Mouse (Mus musculus) C2C12 (cell line): ENCODE data around the gene Gadd45b.

Experiments used
- CTCF ChIP-seq: IDR thresholded peaks from one replicate; pipeline ENCODE4 v1.5.1; 2011; ENCODE audit not compliant: control insufficient read depth, insufficient read depth, insufficient read length
- MAX ChIP-seq: IDR thresholded peaks from one replicate; pipeline ENCODE4 v1.6.1; 2011; ENCODE audit warnings: mild to moderate bottlenecking, control low read depth
- MYOD1 ChIP-seq: IDR thresholded peaks from one replicate; pipeline ENCODE4 v1.6.1; 2011; ENCODE audit warnings: low read depth; ENCODE audit not compliant: control insufficient read depth, insufficient read length
- MYOG ChIP-seq: IDR thresholded peaks from one replicate; pipeline ENCODE4 v1.6.1; 2011; ENCODE audit not compliant: control insufficient read depth, insufficient read length; ENCODE audit errors: extremely low read depth

DNA sequence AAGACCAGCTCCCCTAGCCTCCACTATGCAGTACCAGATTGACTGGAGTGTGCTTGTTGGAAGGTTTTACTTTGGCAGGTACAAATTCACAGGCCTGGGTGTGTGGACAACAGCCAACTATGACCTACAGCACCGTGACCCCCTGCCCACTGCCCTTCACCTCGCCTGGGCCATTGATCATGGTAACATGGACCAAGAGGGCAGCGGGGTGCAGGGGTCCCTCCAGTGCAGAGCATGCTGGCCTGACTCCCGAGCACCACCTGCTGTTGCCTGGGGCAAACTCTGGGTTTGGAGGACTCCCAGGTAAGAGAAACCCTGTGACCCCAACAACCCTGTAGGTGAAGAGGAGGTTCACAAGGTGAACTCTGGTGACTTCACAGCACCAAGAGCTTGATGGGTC is 27.9 kb downstream of the Gadd45b start:
- TF ChIP-seq MYOG (no peak), MAX (no peak), CTCF (no peak), MYOD1 (no peak)
